Mouse (Mus musculus): ENCODE data around the gene Hip1. TPM values are rescaled to one million over a fixed set of nuclear protein-coding genes. Genes with fewer than 3 reads are reported as not detected.
"Not testable (repeated sequence)": the region's sequence is repeated elsewhere in the genome, so short reads cannot be mapped to it uniquely, and the experiment has no call there.

Hip1 gene
- polyA plus RNA-seq, 1 experiment from 2014 or later, result 2.7 TPM

DNA sequence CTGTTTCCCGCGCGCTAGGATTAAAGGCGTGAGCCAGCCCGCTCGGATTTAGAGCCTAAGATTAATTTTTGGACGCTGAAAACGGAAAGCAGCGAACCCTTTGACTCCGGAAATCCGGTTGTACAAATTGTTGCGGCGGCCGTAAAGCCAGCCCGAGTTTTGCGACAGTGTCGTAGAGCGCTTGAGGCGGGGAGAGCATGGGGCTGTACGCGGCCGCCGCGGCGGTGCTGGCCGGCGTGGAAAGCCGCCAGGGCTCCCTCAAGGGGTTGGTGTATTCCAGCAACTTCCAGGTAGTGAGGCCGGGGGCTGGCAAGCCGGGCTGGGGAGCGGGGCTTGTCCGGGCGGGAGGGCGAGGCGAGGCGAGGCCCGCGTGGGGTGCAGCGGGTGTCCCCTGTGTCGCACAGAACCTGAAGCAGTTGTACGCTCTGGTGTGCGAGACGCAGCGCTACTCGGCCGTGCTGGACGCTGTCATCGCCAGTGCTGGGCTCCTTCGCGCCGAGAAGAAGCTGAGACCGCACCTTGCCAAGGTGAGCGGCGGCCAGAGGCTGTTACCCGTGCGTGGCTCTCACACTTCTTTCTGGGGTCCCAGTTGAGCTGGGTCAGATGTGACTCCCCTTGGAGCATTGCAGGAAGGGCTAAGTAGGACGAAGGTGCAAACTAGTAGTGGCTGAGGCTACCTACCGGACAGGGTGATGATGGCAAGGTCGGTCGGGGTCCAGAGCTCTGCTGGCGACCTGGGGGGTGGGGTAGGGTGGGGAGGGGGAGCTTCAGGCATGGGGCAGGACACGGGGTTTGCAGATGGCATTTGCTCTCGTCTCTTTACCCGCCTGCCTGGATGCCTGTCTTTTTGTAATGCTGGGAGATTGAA lies 174.9 kb downstream of the Hip1 start, which contains the start of gene Nsun5:
Nsun5 (plus strand) TSS at position 167 of the 868 bp plus-strand sequence.
- DNase-seq (ENCODE audit: low spot score), result peak; percentile 97

DNA sequence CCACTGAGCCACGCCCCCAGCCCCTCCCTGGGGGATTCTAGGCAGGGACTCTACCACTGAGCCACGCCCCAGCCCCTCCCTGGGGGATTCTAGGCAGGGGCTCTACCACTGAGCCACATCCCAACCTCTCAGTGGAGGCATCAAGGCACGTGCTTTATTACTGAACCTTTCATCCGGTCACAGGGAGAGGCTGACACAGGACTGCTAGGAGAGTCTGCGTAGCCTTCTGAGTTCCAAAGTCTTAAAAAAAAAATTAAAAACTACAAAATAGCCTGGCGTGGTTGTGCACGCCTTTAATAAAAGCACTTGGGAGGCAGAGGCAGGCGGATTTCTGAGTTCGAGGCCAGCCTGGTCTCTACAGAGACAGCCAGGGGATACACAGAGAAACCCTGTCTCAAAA lies 175.7 kb downstream of the Hip1 start:
- DNase-seq (ENCODE audit: low spot score), result not testable (repeated sequence)

DNA sequence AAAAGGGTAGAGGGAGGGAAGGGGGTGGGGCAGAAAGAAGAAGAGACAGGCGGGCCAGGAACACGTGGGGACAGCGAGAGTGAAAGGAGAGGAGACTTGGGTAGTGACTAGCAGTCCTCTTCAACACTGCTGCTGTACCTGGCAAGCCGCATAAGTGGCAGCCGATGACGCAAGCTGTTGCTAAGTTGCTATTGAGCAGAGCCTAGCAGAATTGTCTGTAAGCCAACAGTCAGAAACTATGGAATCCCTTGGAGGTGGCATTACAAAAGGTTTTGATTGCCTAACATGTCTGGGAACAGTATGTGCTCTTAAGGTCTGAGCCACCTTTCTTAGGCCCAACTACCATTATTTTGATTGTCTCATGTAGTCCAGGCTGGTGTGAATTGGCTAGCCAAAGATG lies 176.6 kb downstream of the Hip1 start:
- no peak for DNase-seq (ENCODE audit: low spot score)

DNA sequence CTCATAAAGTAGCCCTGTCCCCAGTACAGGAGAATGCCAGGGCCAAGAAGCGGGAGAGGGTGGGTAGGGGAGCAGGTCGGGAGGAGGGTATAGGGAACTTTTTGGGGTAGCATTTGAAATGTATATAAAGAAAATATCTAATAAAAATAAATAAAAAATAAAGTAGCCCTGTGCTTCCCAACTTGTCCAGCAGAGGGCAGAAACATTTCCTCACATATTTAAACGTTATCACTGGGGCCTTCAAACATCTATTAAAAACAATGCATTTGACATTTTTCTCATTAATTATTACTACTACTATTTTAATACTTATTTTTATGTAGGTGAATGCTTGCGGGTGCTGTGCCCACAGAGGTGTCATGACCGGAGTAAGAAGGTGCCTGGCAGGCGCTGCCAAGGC lies 177.1 kb downstream of the Hip1 start:
- no peak for DNase-seq (ENCODE audit: low spot score)

DNA sequence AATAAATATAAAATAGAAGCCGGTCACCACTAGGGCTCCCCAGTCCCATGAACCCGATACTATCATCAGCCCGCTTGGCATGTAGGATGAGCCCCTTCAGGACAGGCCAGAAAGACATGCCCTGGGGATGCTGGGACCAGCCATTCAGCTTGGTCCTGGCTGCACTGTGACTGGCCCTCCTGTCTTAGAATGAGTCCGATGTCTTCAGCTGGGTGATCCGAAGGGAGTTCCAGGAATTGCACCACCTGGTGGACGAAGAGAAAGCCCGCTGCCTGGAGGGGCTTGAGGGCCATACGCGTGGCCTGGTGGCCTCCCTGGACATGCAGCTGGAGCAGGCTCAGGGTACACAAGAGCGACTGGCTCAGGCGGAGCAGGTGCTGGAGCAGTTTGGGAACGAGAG lies 181.4 kb downstream of the Hip1 start:
- DNase-seq (ENCODE audit: low spot score), result peak; percentile 11

DNA sequence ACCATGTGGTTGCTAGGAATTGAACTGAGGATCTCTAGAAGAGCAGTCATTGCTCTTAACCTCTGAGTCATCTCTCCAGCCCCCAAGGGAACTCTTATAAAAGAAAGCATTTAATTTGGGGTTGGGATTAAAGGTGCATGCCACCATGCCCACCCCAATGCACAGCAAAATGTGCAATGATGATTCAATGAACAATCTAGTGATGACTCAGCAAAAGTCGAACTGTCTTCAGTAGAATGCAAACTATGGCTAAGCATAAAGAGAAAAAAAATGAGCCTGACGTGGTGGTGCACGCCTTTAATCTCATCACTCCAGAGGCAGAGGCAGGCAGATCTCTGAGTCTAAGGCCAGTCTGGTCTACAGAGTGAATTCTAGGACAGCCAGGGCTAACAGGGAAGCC lies 182.3 kb downstream of the Hip1 start:
- DNase-seq (ENCODE audit: low spot score), result no peak

DNA sequence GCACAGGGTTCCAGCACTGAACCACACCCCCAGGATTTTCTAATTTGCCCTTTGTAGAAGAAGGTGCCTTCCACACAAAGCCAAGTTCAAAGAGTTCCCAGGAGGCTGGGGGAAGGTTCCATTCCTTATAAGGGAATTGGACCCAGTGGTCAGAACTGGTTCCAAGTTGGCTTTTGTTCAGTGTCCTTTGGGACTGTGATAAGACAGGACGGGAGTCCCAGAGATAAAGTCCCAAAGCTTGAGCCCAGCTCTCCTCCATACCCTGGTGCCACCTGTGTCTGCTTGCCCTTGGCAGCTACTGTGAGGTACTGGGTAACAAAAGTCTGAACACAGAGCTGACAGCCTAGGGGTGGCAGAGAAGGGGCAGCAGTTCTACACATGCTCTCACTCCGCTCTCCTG lies 185.1 kb downstream of the Hip1 start:
- no peak for DNase-seq (ENCODE audit: low spot score)

DNA sequence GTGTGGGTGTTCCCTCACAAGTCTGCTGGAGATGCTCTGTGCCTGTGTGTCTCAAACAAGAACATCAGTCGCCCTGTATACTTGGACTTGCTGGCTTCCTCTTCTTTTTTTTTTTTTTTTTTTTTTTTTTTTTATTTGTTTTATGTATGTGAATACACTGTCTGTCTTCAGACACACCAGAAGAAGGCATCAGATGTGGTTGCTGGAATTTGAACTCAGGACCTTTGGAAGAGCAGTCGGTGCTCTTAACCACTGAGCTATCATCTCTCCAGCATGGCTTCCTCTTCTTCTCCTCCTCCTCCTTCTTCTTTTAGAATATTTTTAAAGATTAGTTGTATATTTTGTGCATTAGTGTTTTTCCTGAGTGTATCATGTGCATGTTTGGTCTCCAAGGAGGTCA lies 187.4 kb downstream of the Hip1 start:
- DNase-seq (ENCODE audit: low spot score), result no peak

Small RNAs within 50 kb of the gene (microRNA-seq; reads per million reads assigned to microRNA genes)
- 1.2 reads per million for gene Mir7033 (ENCODE audit: borderline number of aligned reads)

Other genes starting within 250 kb of the Hip1 start
- 0.16 TPM in 1 of 2 replicates, not detected in the other for gene Fkbp6, start 195.1 kb downstream of the Hip1 start, polyA plus RNA-seq (2015; fragmentation: Nextera tagmentation; extraction: Ambion mirVana)
- gene Trim50, start 191.8 kb downstream of the Hip1 start, polyA plus RNA-seq (2015; fragmentation: Nextera tagmentation; extraction: Ambion mirVana), result not detected in 2 replicates
- 37.5 and 40.1 TPM in 2 replicates for gene Nsun5, start 175.2 kb downstream of the Hip1 start, polyA plus RNA-seq (2015; fragmentation: Nextera tagmentation; extraction: Ambion mirVana)
- 8.5 and 10.4 TPM in 2 replicates for gene Pom121, start 150.6 kb downstream of the Hip1 start, polyA plus RNA-seq (2015; fragmentation: Nextera tagmentation; extraction: Ambion mirVana)
- not detected in 2 replicates for gene Ccl26, start 18.4 kb upstream of the Hip1 start, polyA plus RNA-seq (2015; fragmentation: Nextera tagmentation; extraction: Ambion mirVana)
- gene Ccl24, start 27.9 kb upstream of the Hip1 start, polyA plus RNA-seq (2015; fragmentation: Nextera tagmentation; extraction: Ambion mirVana), result 32.0 and 35.5 TPM in 2 replicates
- gene Rhbdd2, start 87.5 kb upstream of the Hip1 start, polyA plus RNA-seq (2015; fragmentation: Nextera tagmentation; extraction: Ambion mirVana), result 25.5 and 27.3 TPM in 2 replicates
- gene Por, start 124.9 kb upstream of the Hip1 start, polyA plus RNA-seq (2015; fragmentation: Nextera tagmentation; extraction: Ambion mirVana), result 44.4 and 45.8 TPM in 2 replicates
- 37.3 and 40.4 TPM in 2 replicates for gene Tmem120a, start 199.3 kb upstream of the Hip1 start, polyA plus RNA-seq (2015; fragmentation: Nextera tagmentation; extraction: Ambion mirVana)
- 0.83 and 0.96 TPM in 2 replicates for gene Styxl1, start 233.3 kb upstream of the Hip1 start, polyA plus RNA-seq (2015; fragmentation: Nextera tagmentation; extraction: Ambion mirVana)
- gene Mdh2, start 233.4 kb upstream of the Hip1 start, polyA plus RNA-seq (2015; fragmentation: Nextera tagmentation; extraction: Ambion mirVana), result 525 and 570 TPM in 2 replicates

All from thymus, postnatal 0 days (tissue).